Mouse (Mus musculus): ENCODE measurements around the gene Fxyd5. TPM values are rescaled to one million over a fixed set of nuclear protein-coding genes. Genes with fewer than 3 reads are reported as not detected.

Gene Fxyd5
- polyA plus RNA-seq, 1 experiment from 2014 or later, result 9.2 TPM

DNA sequence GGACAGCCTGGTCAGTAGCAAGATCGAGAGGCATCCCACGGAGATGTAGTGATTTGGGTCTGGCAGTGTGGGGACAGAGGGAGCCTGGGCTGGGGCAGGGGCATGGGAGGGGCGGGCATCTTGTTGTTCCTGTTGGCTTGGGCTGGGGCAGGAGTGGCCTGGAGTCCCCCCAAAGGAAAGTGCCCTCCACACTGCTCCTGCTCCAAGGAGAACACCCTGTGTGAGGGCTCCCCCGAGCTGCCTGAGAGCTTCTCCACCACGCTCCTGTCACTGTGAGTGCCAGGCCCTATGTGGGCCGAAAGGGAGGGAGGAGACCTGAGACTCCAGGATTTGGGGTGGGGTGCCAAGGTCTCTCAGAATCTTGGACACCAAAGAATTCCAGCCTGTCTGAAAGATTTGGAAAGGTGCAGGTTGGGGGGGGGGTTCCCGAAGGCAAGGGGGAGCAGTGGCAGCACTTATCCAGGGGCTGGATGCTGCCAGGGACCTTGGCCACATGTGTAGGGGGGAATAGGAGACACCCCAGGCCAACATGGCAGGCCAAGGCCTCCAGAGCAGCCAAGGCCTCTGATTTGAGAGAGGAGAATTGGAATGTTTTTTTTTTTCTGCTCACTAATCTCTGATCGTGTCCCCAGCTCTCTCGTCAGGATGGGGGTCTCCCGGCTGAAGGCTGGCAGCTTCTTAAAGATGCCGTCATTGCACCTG is 17.8 kb upstream of the Fxyd5 start:
- Histone ChIP-seq H3K9me3 (no peaks in the 10 kb centered on the region), H3K36me3 (replicated peaks) (no peaks in the 10 kb centered on the region), H3K4me3 (replicated peaks) (no peak overlapping the region), H3K4me2 (no peak overlapping the region), H3K27me3 (peaks cover 11% of the 10 kb centered on the region; the same call in 1 of the 2 replicates), H3K27ac (no peak overlapping the region), H3K4me1 (peaks cover 11% of the 10 kb centered on the region), H3K9ac (no peak overlapping the region)
- 60% methylated on average over 10 of the region's 11 CpGs for WGBS
- no peak for ATAC-seq (ENCODE audit: low FRiP score)

DNA sequence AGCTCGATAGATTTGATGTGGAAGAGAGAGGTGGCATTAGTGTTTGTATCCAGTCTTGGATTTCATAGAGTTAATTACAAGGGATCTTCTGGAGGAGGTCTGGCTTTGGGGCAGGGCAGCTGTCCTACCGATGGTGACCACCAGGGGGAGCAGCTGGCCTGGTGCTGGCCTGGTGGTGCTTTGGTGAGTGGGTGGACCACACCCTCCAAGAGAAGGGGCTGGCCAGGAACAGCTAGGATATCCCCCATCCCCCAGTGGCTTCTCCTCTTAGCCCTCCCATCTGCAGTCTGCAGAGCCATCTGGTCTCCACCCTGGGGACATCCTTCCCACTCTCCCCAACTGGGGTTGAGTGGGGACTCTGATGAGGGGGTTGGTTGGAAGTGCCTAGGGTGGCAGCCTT is 16.8 kb upstream of the Fxyd5 start, which contains the start of gene Lgi4:
Lgi4 (plus strand) TSS at position 235 of the 400 bp plus-strand sequence.
- H3K9ac ChIP-seq, result no peak within 1 kb of the TSS
- H3K9me3 ChIP-seq, result no peaks in the 10 kb centered on the region
- H3K27ac ChIP-seq, result no peak within 1 kb of the TSS
- H3K4me1 ChIP-seq, result peaks cover 16% of the 10 kb centered on the region
- H3K36me3 ChIP-seq (replicated peaks), result no peaks in the 10 kb centered on the region
- H3K4me3 ChIP-seq (replicated peaks), result no peak within 1 kb of the TSS
- H3K27me3 ChIP-seq, result peaks cover 21% of the 10 kb centered on the region
- WGBS, result 6% methylated on average over 2 of the region's 2 CpGs
- no peak within 1 kb of the TSS for H3K4me2 ChIP-seq
- ATAC-seq (ENCODE audit: low FRiP score), result peak; percentile 79

DNA sequence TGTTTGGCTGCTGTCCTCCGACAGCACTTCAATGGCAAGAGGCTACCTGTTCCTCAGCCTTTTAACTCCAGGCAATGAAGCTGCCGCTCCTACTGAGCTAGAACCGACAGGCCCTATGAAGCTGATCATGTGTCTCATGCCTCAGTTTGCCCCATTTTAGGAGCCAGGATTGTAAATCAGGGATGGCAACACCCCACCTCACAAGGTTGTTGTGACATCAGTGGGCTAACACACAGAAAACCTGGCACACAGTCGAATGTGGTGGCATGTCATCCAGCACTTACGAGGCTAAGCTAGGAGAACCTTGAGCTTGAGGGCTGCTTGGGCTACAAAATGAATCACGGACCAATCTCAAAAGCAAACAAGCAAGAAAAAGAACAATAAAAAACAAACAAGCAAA is 15.9 kb upstream of the Fxyd5 start:
- no peak for ATAC-seq (ENCODE audit: low FRiP score)
- Histone ChIP-seq H3K27me3 (peaks cover 30% of the 10 kb centered on the region), H3K36me3 (replicated peaks) (no peaks in the 10 kb centered on the region), H3K27ac (no peak overlapping the region), H3K9ac (no peak overlapping the region), H3K4me2 (no peak overlapping the region), H3K4me3 (replicated peaks) (no peak overlapping the region), H3K4me1 (peaks cover 16% of the 10 kb centered on the region), H3K9me3 (no peaks in the 10 kb centered on the region)
- WGBS, result 81% methylated on average over 6 of the region's 6 CpGs

DNA sequence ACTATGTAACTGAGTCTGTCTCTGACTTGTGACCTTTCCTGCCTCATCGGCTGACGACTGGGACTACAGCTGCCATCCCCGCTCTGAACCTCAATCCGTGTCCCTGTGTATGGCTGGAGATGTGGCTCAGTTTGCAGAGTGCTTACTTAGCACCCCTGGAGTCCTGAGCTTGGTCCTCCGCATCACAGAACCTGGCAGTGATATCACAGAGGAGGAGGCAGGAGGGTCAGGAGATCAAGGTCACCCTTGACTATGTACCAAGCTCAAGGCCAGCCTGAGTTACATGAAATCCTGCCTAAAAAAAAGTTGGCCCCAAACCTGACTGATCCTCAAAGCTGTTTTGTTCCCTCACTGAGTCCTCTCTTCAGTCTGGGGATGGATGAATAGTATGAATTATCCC is 15.4 kb upstream of the Fxyd5 start:
- no peak overlapping the region for H3K27ac ChIP-seq
- no peaks in the 10 kb centered on the region for H3K9me3 ChIP-seq
- H3K9ac ChIP-seq, result no peak overlapping the region
- 73% methylated on average over 5 of the region's 5 CpGs for WGBS
- no peak overlapping the region for H3K4me3 ChIP-seq (replicated peaks)
- no peaks in the 10 kb centered on the region for H3K36me3 ChIP-seq (replicated peaks)
- H3K27me3 ChIP-seq, result peaks cover 35% of the 10 kb centered on the region
- ATAC-seq (ENCODE audit: low FRiP score), result no peak
- H3K4me1 ChIP-seq, result peaks cover 21% of the 10 kb centered on the region
- no peak overlapping the region for H3K4me2 ChIP-seq

DNA sequence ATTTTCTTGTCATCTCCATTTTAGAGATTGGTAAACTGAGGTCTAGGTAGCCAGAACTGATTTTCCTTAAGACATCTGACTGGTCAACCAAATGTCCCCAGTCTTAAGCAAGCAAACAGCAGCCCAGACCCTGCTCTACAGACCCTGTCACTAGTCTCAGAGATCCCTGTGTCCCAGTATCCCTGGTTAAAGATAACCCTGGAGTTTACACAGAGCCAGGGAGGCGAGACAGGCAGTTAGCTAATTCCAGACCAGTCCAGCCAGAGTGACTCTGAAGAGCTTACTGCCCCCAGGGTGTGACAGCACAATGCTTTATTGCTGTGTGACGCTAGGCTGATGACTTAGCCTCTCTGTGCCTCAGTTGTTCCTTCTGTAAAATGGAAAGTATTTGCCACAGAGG is 14.8 kb upstream of the Fxyd5 start, which contains the start of gene Fxyd1:
Fxyd1 (minus strand) TSS at position 129 of the 400 bp plus-strand sequence.
- H3K4me1 ChIP-seq, result peaks cover 28% of the 10 kb centered on the region

DNA sequence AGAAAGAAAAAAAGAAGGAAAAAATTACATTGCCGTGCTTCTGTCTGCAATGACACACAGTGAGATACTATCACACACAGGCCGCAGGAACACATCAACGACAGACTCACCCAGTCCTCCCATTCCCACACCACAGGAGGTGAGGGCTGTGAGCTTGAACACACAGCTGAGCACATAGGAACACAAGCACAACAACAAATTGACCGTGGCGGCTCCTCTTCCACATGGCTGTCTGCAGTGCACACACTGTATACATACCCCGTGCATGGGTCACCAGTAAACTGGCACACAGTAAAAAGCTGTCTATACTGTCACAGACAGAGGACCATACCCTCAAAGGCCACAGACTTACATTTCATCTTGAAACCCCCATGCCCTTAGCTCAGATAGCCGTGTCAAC is 14.2 kb upstream of the Fxyd5 start:
- H3K36me3 ChIP-seq (replicated peaks), result no peaks in the 10 kb centered on the region
- peaks cover 34% of the 10 kb centered on the region for H3K4me1 ChIP-seq
- no peak overlapping the region for H3K4me3 ChIP-seq (replicated peaks)
- H3K27me3 ChIP-seq, result peaks cover 48% of the 10 kb centered on the region
- H3K9ac ChIP-seq, result no peak overlapping the region
- H3K4me2 ChIP-seq, result no peak overlapping the region
- no peak overlapping the region for H3K27ac ChIP-seq
- ATAC-seq (ENCODE audit: low FRiP score), result no peak
- no peaks in the 10 kb centered on the region for H3K9me3 ChIP-seq
- 78% methylated on average over 7 of the region's 7 CpGs for WGBS

More for the DNA sequence above, 14.8 kb upstream of the Fxyd5 start, which contains the start of gene Fxyd1:
- H3K36me3 ChIP-seq (replicated peaks), result no peaks in the 10 kb centered on the region
- H3K4me2 ChIP-seq, result no peak within 1 kb of the TSS
- no peak within 1 kb of the TSS for H3K9ac ChIP-seq
- H3K9me3 ChIP-seq, result no peaks in the 10 kb centered on the region
- H3K27me3 ChIP-seq, result peaks cover 41% of the 10 kb centered on the region
- no peak for ATAC-seq (ENCODE audit: low FRiP score)
- 87% methylated on average over 2 of the region's 2 CpGs for WGBS
- no peak within 1 kb of the TSS for H3K4me3 ChIP-seq (replicated peaks)
- H3K27ac ChIP-seq, result no peak within 1 kb of the TSS

DNA sequence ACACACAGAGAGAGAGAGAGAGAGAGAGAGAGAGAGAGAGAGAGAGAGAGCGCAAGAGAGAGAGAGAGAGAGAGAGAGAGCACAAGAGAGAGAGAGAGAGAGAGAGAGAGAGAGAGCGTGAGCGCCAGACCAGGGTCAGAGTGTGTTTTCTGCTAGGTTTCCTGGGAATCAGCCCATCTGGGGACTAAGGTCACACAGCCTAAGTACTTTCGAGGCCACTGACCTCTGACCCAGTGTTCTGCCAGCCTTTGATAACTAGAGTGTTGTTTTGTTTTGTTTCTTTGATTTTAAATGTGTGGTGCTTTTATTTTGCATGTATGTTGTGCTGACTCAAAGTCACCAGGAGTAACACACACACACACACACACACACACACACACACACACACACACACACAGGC is 13.6 kb upstream of the Fxyd5 start:
- 32% methylated on average over 3 of the region's 4 CpGs for WGBS
- Histone ChIP-seq H3K27me3 (peaks cover 53% of the 10 kb centered on the region), H3K4me2 (no peak overlapping the region), H3K27ac (no peak overlapping the region), H3K4me1 (peaks cover 40% of the 10 kb centered on the region), H3K9me3 (no peaks in the 10 kb centered on the region), H3K4me3 (replicated peaks) (no peak overlapping the region), H3K36me3 (replicated peaks) (no peaks in the 10 kb centered on the region), H3K9ac (no peak overlapping the region)
- no peak for ATAC-seq (ENCODE audit: low FRiP score)

DNA sequence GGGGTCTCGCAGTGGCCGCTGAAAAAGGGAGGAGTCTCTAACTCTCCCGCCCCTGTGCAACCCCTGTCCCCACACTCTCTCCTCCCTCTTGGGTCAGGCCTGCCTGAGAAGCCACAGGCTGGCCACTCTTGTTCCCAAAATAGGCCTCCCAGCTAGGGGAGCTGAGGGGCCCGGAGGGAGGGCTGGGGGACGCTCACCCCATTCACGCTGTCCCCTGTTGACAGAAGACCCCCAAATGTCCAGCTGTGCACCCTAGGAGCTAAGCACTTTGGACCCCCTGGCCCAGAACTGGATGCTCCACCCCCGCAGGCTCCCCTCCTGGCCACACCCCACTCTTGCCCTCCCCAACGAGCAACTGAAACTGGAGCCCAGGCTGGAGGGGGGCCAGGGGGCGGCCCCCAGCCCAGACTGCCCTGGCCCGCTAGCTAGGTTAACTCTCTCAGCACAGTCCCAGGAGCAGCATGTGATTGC is 13.1 kb upstream of the Fxyd5 start:
- 2% methylated on average over 9 of the region's 10 CpGs for WGBS
- no peak for ATAC-seq (ENCODE audit: low FRiP score)
- Histone ChIP-seq H3K27me3 (peaks cover 58% of the 10 kb centered on the region), H3K9me3 (no peaks in the 10 kb centered on the region), H3K27ac (no peak overlapping the region), H3K4me3 (replicated peaks) (no peak overlapping the region), H3K4me2 (0 out of 2 replicates have a peak overlapping the region, but pooled peaks have one; percentile 8), H3K9ac (no peak overlapping the region), H3K4me1 (peaks cover 44% of the 10 kb centered on the region), H3K36me3 (replicated peaks) (no peaks in the 10 kb centered on the region)

DNA sequence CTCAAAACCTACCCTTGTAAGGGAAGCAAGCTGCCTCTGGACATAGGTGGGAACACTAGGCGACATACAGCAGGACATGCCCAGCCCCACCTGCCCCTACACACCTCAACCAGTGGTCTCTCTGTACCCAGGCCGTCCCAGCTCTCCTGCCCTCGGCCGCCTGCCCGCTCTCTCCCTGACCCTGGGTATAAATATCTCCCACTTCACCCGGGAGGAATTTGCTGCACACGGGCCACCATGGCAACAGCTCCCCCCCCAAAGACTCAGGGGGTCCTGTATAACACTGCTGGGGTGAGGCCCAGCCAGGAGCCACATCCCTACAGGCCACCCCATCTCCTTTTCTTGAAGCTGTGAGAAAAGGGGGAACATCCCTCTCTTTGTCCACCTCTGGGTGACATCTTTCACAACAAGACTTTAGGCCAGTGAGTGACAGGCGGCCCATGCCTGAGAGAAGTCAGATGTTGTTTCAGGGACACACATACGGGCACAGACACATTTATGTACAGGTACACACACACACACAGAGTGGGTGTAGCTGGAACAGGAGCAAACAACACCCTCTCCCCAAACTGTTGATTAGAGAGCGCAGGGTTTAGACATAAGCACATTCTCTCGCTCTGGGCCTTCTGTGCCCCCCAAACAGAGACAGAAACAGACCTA is 12.5 kb upstream of the Fxyd5 start:
- H3K9ac ChIP-seq, result no peak overlapping the region
- H3K27me3 ChIP-seq, result peaks cover 64% of the 10 kb centered on the region

DNA sequence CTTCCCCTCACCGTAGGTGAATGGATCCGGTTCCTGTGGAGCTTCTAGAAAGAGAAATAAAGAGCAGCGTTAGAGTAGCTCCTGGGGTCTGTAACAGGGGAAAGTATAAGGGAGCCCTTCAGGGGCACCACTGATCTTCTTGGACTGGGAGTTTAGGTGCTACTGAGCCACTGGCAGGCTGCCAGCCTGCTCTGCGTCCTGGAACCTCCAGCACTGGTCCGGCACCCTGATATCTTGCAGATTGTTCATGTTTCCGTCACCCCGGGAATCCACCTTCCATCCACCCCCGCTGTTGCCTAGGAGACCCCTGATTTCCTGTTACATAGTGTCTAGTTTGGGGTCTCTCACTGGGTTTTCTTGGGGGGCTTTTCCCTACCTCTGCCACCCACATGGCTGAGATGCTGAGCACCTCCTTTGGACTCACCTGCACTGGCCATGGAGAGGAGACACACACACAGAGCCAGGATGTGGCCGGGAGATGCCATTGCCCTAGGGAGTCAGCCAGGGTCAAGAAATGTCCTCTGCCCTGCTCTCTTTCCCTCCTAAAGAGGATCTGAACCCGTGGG is 11.7 kb upstream of the Fxyd5 start:
- Histone ChIP-seq H3K4me1 (peaks cover 52% of the 10 kb centered on the region), H3K9ac (no peak overlapping the region), H3K27ac (no peak overlapping the region), H3K4me3 (replicated peaks) (no peak overlapping the region), H3K9me3 (0 out of 2 replicates have a peak, but pooled peaks cover 2% of the 10 kb centered on the region), H3K27me3 (peaks cover 72% of the 10 kb centered on the region), H3K36me3 (replicated peaks) (no peaks in the 10 kb centered on the region), H3K4me2 (no peak overlapping the region)
- WGBS, result 31% methylated on average over 10 of the region's 10 CpGs
- no peak for ATAC-seq (ENCODE audit: low FRiP score)

More for the DNA sequence above, 12.5 kb upstream of the Fxyd5 start:
- no peak for ATAC-seq (ENCODE audit: low FRiP score)
- Histone ChIP-seq H3K4me1 (peaks cover 50% of the 10 kb centered on the region), H3K36me3 (replicated peaks) (no peaks in the 10 kb centered on the region), H3K9me3 (0 out of 2 replicates have a peak, but pooled peaks cover 2% of the 10 kb centered on the region), H3K4me2 (no peak overlapping the region), H3K27ac (no peak overlapping the region), H3K4me3 (replicated peaks) (no peak overlapping the region)
- 45% methylated on average over 11 of the region's 11 CpGs for WGBS

DNA sequence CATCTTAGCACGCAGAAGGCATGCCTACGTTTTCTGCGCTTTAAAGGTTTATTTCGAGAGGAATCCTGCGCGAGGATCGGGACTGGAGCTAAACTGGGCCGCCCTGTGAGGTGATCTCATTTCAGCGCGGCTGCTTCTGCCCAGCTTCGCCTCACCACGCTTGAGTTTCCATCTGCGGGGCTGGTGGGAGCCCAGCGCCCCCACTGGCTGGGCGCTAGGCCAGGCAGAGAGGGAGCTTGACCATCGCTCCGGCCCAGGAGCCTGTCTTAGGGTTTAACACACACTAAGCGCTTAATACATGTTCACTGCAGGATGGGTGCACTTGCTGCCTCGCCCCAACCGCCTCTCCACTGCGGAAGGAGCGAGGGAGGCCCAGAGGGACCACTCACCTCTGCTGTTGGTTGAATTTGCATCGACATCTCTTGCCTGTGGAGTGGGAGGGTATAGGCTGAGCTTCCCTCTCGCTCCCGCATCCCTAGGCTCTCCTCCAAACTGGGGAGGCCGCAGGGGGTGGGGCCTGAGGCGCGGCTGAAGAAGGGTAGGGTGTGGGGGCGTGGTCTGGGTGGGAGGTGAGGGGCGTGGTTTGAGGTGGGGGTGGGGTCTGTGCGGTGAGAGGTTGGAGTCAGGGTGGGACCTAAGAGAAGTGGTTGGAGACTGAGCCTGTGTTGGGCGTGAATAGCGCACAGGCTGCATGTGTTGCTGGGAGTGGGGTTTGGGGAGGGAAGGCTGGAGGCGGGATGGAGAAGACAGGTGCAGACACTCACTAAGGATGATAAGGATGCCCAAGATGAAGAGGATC is 10.6 kb upstream of the Fxyd5 start:
- Histone ChIP-seq H3K4me1 (peaks cover 52% of the 10 kb centered on the region), H3K4me3 (replicated peaks) (peak overlapping the region; percentile 25), H3K36me3 (replicated peaks) (no peaks in the 10 kb centered on the region), H3K4me2 (peak overlapping the region; percentile 36), H3K27ac (no peak overlapping the region), H3K9ac (no peak overlapping the region), H3K9me3 (0 out of 2 replicates have a peak, but pooled peaks cover 2% of the 10 kb centered on the region), H3K27me3 (peaks cover 79% of the 10 kb centered on the region)
- no peak for ATAC-seq (ENCODE audit: low FRiP score)
- WGBS, result under 1% methylated on average over 34 of the region's 34 CpGs

DNA sequence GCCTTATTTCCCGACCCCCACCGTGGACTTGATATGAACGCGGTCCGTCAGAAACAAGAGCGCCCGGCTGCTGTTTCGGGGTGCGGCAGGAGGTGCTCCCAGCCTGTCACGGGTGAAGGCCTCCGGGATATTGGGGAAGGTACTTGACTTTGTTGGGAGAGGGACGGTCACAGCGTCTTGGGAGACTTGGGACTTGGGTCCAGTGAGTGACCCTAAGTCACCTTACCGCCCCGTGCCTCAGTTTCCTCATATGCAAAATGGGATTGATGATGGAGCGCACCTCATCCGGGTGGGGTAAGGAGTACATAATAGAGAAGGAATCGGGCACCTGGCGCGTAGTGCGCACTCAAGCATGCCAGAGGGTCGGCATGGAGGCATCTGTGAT is 10.0 kb upstream of the Fxyd5 start:
- Histone ChIP-seq H3K9me3 (0 out of 2 replicates have a peak, but pooled peaks cover 2% of the 10 kb centered on the region), H3K27me3 (peaks cover 79% of the 10 kb centered on the region), H3K4me1 (peaks cover 52% of the 10 kb centered on the region), H3K36me3 (replicated peaks) (no peaks in the 10 kb centered on the region), H3K9ac (no peak overlapping the region), H3K4me2 (peak overlapping the region; percentile 36), H3K27ac (no peak overlapping the region), H3K4me3 (replicated peaks) (peak overlapping the region; percentile 25)
- no peak for ATAC-seq (ENCODE audit: low FRiP score)
- 2% methylated on average over 22 of the region's 22 CpGs for WGBS

Measured in forebrain, embryonic 12.5 days (tissue).